Mouse (Mus musculus): ENCODE measurements around the gene Snupn.

Gene Snupn

GRCm38 (mm10) chr9:57013756-57014155 is 63.1 kb downstream of the Snupn start:
- no peak for DNase-seq

- DNase-seq: no peak
Observed at GRCm38 (mm10) chr9:57014766-57015165, 64.1 kb downstream of the Snupn start.

- no peak for DNase-seq
Observed at GRCm38 (mm10) chr9:57017631-57018030, 67.0 kb downstream of the Snupn start.

GRCm38 (mm10) chr9:57031756-57032155 is 81.1 kb downstream of the Snupn start:
- DNase-seq: no peak
